Mouse (Mus musculus) gastrocnemius, postnatal 25 days (tissue): ENCODE results near the gene Gm10964. TPM values are rescaled to one million over a fixed set of nuclear protein-coding genes. Genes with fewer than 3 reads are reported as not detected.
"Not testable (repeated sequence)": the region's sequence is repeated elsewhere in the genome, so short reads cannot be mapped to it uniquely, and the experiment has no call there.

ENCODE experiments used
- DNase-seq: peaks from one replicate; pipeline ENCODE4 v3.0.0; 2022
- total RNA-seq, 2 experiments: library from RNA; stranded (reverse); gene quantifications; 1 replicate in 1 of 2; 2 replicates in 1 of 2; pipeline ENCODE4 v1.2.3; 2021

The Gm10964 gene
- total RNA-seq, 2 experiments from 2014 or later, result not detected

DNA sequence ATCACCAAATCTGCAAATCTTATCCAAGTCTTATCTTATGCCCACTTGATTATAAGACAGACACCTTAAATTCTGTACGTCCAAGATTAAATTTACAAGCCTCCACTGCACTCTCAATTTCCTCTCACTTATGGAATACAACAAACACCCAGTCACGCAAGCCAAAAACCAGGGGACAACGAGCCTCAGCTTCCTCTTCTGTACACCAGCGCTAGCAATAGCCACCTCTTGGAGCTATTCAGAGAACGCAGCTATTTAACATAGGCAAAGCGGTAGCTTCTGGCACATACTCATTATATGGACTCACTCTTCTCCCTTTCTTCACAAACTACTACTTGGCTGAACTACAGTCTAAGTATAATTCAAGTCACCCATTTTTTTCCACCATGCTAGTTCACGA, 40.0 kb downstream of the Gm10964 start:
- DNase-seq, result no peak

DNA sequence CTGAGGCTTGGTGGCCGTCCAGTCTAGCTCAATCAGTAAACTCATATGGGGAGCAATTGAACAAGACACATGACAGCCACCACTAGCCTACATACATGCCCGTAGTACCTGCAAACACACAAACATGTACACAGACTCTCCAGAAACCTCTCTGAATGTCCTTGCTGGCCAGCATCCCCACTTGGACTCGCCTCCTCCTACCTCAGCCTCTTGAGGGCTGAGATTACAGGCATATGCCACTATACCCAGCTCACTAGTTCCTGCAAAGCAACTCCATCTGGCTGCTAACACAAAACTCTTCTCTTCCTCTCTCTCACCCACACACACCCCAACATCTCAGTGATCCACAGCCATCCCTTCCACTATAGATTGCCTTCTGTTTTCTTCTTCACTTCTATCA, 41.1 kb downstream of the Gm10964 start:
- no peak for DNase-seq

DNA sequence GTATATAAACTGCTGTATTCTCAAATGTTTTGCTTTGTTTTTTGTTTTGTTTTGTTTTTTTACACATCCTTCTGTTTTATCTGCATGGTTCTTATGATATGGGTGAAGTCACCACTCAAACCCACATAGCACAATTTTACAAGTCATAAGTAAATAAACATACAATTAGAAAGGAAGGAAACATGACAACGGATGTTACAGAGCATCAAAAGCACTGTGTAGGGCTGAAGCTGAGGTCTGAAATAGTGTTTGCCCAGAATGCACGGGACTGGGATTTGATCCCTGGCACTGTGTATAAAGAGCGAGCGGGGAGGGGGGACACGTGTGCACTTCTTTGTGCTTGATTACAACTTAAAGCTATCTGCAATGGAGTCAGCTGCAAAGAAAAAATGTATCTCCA, 41.6 kb downstream of the Gm10964 start:
- no peak for DNase-seq

GRCm38 (mm10) chr3:103782844-103783609, 43.9 kb downstream of the Gm10964 start:
- DNase-seq, result no peak

DNA sequence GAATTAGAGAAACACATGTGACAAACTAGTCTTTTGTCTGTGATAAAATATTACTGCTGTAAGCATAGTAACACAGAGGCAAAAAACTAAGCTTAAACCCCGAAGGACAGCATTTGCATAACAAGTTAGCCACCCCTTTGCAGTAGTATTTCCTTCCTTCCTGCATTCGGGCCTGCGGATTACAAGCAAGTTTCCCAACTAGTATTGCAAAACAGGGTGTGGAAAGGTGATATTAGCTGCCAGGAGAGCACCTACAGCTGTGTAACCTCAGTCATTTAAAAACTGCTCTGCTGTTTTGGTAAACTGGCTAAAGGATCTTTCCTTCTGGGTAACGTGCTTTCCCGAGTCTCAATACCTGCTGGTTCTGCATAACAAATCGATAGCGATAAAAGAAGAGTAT, 48.1 kb downstream of the Gm10964 start:
- no peak for DNase-seq

DNA sequence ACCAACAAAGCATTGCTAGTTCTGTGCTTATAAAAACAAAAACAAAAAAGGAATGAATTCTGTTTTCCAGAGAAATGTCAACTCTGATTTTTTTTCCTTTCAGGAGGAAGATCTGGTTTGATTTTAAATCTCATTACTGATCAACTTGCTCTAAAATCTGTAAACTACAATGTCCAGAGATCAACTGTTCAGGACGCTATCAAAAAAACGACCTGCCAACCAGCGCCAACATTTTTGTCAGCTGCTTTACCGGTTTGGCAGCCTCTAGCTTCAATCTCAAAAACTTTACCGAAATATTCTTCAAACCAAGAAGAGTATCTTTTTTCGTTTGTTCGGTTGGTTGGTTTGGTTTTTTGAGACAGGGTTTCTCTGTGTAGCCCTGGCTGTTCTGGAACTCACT, 49.9 kb downstream of the Gm10964 start:
- DNase-seq, result no peak

DNA sequence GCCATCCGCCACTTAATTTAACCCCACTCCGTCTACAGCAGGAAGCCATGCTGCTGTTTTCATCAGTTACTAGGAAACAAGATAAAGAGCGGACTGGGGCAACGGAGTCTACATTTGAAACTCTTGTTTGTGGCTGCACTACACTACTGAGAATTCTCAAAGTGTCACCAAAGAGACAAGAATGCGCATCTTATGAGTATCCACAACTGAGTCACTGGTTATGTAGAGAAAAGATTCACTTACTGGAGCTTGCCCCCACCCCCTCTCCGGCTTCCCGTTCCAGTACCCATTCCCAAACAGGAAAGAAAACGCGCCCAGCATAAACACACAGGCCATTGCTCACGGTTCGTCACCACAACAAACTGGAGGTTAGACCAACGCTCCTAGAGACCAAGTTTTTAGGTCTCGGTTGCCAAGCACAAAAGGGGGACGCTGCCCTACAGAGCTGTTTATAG, 50.8 kb downstream of the Gm10964 start:
- peak; percentile 21 for DNase-seq

GRCm38 (mm10) chr3:103790346-103791145, 51.4 kb downstream of the Gm10964 start:
- no peak for DNase-seq

- peak; percentile 95 for DNase-seq
Observed at GRCm38 (mm10) chr3:103791230-103792110, 52.3 kb downstream of the Gm10964 start, which contains the start of gene Hipk1. Gene Hipk1 (minus strand): TSS chr3:103791563.

DNA sequence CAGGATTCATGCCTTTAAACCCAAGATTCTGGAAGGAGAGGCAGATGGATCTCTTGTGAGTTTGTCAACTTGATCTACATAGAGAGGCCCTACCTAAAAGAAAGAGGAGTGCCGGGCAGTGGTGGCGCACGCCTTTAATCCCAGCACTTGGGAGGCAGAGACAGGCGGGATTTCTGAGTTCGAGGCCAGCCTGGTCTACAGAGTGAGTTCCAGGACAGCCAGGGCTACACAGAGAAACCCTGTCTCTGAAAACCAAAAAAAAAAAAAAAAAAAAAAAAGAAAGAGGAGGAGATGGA, 52.9 kb downstream of the Gm10964 start:
- DNase-seq, result not testable (repeated sequence)

DNA sequence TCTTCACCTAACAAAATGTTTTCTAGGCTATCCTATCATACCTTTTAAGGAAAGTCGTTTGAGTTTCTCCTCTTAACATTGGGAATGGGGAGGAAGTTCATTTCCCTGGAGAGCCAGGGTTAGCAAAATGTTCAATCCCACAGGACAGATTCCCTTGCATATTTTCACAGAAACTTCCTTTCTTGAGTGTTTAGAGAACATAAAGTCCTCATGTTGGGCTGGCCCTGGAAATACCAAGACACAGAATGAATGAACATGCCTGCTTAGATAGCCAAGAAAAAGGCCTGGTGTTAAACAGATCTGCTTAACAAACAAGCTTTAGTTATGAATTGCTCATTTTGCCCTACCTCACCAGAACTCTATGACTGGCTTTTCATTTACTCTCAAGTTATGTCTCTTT, 53.4 kb downstream of the Gm10964 start:
- DNase-seq, result peak; percentile 20

Other genes starting within 250 kb of the Gm10964 start
- gene Syt6, start 164.1 kb upstream of the Gm10964 start, total RNA-seq, result not detected
- gene Atg4a-ps, start 93.3 kb upstream of the Gm10964 start, total RNA-seq, result 1 to 10 TPM in 1 of 2 experiments, not detected in 1; 4.3 TPM
- gene Olfml3, start 1.4 kb upstream of the Gm10964 start, total RNA-seq, result 1 to 10 TPM; 5.2 TPM
- 10 to 100 TPM; 53.5 to 56.8 TPM for gene Hipk1, start 52.2 kb downstream of the Gm10964 start, total RNA-seq
- gene Dclre1b, start 70.1 kb downstream of the Gm10964 start, total RNA-seq, result 1 to 10 TPM; 2.8 to 5.0 TPM
- 10 to 100 TPM in 1 of 2 experiments, 1 to 10 TPM in 1; 7.0 to 11.5 TPM for gene Ap4b1, start 70.2 kb downstream of the Gm10964 start, total RNA-seq
- gene Gm43064, start 70.2 kb downstream of the Gm10964 start, total RNA-seq, result under 1 TPM; 0.29 to 0.43 TPM
- under 1 TPM; 0.56 to 0.70 TPM for gene Bcl2l15, start 93.2 kb downstream of the Gm10964 start, total RNA-seq
- gene Ptpn22, start 120.4 kb downstream of the Gm10964 start, total RNA-seq, result under 1 TPM; 0.20 to 0.80 TPM
- 1 to 10 TPM; 5.3 to 5.4 TPM for gene Rsbn1, start 174.8 kb downstream of the Gm10964 start, total RNA-seq
- 1 to 10 TPM; 4.2 to 5.8 TPM for gene Phtf1, start 228.7 kb downstream of the Gm10964 start, total RNA-seq